Mouse (Mus musculus) heart, adult 11 months (tissue): Measurements from ENCODE around the gene Tm9sf1.

Source experiments
- DNase-seq: peaks from one replicate; pipeline ENCODE4 v3.0.0; 2022

Gene Tm9sf1

DNA sequence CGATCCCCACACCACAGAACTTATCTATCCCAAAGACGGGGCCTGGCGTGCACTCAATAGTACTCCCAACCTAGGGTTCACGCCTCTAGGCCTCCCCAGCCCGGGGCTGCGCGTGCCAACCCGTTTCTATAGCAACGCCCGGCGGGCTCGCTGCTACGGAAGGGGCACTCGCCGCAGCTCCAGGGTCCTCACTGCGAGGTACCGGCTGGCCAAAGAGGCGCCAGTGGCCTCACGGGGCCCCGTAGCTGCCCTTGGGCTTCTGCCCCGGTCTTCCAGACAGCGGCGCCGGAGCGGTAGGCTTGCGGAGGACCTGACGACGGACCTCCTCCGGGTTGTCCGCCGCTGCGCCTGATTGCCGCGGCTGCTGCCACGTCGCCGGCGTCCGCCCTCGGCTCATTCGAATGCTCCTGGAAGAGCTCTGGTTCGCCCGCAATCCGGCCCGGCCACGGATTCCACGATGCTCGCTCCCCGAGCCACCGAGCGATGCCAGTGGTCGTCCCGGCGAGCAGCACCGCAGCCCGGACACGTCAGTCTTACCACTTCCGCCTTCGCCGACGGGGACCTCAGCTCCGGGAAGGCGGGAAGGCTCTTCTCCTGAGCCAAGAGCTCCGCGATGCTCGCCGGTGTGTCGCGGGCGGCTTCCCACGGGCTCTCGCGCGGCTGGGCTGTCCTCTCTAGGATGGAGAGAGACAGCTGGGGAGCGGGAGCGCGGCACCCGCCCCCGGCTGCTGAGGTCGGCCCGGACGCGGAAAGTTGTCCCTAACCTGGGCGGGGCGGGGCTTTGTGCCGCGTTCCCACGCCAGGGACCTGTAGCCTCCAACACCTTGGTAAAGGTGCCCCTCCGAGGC lies at the start of gene Tm9sf1:
Gene Tm9sf1, minus strand, starts transcription at position 747 of the 848 bp plus-strand sequence.
- DNase-seq, result peak; percentile 99

DNA sequence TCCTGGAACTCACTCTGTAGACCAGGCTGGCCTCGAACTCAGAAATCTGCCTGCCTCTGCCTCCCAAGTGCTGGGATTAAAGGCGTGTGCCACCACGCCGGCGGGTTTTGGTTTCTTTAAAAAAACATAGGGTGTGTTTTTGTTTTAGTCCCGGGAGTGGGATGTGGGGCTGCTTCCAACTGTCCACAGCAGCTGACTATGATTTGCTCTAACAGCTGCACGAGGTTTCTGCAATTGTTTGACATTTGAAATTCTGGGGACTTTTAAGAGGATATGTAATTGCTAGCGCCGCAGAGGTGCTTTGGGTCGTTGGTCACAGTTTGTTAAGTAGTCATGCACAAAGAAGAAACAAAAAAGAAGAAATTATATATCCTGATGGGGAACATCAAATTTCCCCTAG lies 45.8 kb upstream of the Tm9sf1 start:
- no peak for DNase-seq

DNA sequence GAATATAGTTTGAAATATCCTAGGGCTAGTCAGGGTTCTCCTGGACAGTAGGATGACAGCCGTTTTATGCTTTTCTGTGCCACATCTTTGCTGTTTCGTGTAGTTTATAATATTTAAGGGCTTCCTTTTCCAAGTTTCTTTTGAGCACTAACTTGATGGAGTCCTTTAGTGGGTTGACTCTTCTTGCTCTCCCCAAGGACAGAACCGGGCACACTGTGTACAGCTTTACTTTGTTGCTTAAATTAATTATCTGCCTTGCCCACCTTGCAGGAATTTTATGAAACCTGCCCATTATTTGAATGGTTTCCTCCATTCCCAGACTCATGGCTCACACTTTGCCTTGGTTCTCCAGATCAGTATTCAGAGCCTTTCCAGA lies 38.5 kb upstream of the Tm9sf1 start:
- DNase-seq, result no peak

DNA sequence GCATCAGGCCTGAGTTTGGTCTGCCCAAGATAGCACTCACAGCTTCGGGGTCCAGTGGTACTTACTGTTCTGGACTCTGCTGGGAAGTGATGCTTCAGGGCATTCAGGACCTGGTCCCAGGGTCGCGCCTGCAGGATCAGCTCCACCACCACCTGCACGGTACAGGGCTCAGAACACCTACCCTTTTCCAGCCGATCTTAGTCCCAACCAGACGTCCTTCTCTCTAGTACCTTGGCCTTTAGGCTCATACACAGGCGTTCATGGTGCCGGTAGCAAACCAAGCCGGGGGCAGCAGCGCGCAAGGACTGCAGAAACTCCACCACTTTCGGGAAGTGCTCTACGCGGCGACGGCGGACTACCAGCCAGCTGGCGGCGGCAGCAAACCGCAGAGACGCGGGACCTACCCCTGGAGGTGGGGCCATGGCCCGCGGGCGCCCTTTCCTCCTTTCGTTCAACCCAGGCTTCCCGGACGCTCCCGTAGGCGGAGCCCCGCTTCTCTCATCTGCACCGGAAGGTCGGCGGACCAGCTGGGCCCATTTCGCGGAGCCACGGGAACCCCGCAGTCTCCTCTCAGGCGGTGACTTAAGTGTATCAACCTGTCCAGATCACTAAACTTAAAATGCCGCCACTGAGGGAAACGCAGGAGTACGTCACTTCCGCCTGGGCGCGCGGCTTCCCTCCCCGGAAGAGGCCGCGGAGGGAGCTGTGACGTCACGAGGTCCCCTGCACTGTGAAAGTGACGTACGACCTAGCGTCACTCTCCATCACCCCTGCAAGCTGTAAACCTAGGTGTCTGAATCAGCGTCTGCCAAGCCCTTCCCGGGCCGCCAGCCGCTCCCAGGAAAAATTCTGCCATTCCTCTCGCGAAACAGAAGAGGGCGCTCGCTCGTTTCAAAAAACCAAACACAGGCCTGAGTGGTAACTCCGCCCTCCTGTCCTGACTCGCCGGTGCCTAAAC lies 37.8 kb upstream of the Tm9sf1 start, which contains the start of gene Tinf2:
Gene Tinf2, minus strand, starts transcription at position 661 of the 958 bp plus-strand sequence.
- peak; percentile 99 for DNase-seq

DNA sequence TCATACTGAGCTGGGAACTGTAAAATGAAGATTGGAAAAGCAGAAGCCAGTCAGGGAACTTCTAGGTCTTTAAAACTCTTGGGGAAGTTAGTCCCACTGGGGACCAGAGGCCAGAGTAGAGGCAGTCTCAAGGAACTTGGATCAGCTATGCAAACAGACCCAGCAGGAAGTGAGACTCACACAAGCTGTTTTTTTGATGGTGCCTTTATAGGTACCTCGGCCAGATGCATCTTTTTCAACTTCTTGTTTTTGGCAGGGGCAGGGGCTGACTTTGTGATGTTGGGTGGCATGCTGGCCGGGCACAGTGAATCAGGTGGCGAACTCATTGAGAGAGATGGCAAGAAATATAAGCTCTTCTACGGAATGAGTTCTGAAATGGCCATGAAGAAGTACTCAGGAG lies 34.0 kb upstream of the Tm9sf1 start:
- DNase-seq, result peak; percentile 89

DNA sequence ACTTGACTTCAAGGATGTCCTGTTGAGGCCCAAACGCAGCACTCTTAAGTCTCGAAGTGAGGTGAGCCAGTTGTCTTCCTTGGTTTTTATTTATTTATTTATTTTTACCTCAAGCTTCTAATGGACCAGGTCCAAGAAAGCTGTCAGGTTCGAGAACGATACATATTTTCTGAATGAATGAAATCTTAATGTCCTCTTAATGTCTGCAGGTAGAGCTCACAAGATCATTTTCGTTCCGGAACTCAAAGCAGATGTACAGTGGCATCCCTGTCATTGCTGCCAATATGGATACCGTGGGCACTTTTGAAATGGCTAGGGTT lies 29.1 kb upstream of the Tm9sf1 start:
- DNase-seq, result no peak

DNA sequence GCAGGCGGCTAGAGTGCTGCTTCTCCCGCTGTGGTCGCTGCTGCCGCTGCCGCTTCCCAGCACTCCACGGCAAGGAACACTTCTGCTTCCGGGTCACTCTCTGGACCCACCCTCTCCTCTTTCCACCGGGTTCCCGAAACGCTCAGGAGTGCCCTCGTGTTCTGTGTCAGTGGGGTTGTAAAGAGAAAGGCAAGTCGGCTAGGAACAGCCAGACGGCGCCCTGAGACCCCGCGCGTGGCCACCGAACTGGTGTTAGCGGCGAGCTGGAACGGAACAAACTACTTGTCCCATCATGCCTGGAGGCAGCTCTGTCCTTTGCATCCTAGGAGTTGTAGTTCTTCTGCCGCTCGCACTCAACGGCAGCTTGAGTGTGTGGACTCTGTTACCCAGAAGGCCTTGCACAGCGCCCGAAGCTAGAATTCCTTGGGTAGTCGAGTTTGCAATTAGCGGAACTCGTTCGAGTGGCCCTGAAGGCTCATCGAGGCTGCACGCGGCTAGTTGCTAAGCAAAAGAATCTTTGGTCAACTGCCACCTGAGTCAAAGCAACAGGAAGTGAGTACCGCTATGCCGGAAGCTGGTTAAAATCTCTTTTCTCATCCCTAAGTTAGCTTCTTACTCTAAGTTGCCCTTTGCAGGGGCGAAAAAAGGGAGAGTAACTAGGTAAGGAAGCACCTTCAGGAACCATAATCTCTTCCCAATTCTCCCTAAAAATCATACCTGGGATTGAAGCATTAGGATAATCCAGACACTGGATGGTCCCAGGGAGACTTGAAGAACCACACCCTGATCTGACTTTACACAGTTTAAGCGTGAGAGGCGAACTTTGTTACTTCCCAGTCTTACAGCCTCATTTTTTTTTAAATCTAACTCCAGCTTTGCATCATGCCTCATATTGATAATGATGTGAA lies 28.5 kb upstream of the Tm9sf1 start, which contains the start of the genes Gmpr2 and Nedd8:
Gene Gmpr2, plus strand, starts transcription at position 109 of the 908 bp plus-strand sequence.
Gene Nedd8, minus strand, starts transcription at position 292 of the 908 bp plus-strand sequence.
- DNase-seq, result peak; percentile 99

DNA sequence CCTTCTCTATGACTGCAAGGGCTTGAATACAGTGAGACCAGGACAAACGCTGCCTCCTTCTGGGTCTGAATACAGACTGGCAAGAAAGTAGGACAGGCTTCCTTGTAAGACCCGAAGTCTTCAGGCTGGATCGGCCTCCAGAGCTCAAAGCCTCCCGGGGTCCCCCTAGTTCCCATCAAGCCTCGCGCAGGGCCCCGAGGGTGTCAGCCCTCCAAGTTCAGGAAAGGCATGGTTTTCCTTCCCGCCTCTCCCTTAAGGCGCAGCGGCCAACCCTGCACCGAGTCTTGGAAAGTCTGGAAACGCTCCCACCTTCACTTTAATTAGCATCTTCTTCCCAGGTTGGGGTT lies 27.9 kb upstream of the Tm9sf1 start:
- no peak for DNase-seq

DNA sequence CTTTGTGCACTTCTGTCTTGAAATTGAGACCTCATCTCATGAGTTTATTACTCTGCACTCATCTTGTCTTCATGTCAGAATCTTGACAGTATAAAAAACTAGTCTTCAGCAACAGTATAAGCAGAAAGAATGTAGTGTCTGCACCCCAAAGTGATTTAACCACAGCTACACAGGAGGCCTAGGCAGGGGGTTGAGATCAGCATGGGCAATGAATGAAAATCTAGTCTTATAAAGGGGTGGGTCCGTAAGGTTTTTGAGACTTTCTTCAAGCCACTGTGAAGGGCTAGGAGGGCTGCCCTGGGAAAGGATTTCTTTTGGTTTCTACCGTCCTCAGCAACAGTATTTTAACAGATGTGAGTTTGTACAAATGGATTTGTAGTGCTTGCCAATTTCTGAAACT lies 17.0 kb upstream of the Tm9sf1 start:
- no peak for DNase-seq

DNA sequence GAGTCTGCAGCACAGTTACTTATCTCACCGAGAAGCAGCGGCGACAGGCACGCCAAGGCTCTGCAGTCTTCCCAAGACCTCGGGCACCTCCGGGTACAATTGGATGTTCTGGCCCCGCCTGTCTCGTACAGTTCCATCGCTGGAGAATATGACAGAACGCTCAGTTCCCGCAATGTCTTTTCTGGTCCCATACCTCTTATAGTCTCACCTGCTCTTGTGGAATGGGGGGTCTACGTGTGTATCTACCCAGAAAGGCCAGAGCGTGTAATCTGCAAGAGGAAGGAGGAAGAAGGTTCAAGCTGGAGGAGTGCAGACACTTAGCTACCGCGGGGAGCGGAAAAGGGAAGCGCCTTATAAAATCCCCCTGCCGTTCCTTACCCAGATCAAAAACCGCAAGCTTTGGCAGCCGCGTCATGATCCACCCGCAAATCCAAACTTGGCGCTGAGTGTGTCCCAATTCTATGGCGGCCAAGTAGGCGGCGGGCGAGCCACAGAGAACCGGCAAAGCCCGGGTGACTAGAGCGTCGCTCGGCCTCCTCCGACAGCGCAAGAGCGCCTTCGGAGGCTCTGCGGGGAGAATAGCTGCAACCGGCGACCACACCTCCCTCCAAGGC lies 16.5 kb upstream of the Tm9sf1 start, which contains the start of gene Mdp1:
Gene Mdp1, minus strand, starts transcription at position 549 of the 614 bp plus-strand sequence.
- DNase-seq, result peak; percentile 97

DNA sequence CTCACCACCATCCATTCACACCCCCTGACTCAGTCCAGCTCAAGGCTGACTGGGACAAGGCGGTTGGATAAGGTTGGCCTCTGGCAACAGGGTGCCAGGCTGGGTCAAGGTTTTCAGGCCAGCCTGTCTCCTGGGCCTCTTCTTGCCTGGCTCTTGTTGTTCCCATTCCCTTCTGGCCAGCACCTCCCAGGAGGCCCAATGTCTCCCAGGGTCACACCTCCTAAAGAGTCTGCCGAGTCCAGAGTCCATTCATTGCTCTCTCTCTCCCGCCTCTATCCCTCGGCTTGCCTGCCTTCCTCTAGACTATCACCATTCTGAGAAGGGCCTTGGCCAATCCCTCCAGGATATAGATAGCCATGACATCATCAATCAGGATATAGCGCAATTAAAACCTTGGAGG lies 14.4 kb upstream of the Tm9sf1 start:
- DNase-seq, result no peak

DNA sequence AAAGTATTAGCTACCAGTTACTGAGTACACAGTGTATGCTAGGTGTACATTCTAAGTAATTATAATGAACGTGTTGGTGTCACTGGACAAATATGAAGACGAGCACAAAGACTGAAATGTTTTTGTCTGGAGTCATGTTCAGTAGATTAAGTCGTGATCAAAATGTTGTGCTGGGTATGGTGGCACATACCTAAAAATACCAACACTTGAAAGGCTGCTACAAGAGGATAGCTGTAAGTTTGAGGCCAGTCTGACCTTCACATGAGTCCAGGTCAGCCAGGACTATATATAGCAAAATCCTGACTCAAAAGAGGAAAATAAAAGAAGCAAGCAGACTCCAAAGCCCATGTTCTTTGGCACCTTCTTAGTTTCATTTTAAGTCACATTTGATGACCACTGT lies 13.3 kb upstream of the Tm9sf1 start:
- DNase-seq, result no peak

DNA sequence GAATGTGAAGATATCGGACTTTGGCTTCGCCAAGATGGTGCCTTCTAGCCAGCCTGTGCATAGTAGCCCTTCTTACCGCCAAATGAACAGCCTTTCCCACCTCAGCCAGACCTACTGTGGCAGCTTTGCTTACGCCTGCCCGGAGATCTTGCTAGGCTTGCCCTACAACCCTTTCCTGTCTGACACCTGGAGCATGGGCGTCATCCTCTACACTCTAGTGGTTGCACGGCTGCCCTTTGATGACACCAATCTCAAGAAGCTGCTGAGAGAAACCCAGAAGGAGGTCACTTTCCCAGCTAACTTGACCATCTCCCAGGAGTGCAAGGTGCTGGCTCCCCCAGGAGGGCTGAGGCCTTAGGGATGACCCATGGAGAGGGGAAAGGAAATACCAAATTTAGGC lies 7.9 kb upstream of the Tm9sf1 start:
- DNase-seq, result no peak

DNA sequence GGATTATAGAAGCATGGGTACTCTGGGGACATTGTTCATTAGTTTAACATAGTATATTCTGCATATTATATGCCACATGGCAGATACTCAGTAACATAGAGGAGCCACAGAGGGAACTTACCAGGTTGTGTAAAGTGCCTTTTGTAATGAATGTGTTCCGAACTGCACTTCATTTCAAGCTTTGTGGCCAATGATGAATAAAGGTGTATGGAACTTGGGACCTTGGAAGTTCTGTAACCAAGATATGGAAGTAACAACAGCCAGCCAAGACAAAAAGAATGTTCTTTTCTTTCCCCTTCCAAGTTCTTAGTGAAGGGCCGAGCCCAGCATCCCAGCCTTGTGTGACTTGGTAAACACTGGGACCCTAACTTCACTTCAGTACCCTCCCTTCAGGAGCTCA lies 6.3 kb upstream of the Tm9sf1 start, which contains the start of gene Tssk4:
Gene Tssk4, plus strand, starts transcription at position 301 of the 400 bp plus-strand sequence.
- DNase-seq, result no peak

DNA sequence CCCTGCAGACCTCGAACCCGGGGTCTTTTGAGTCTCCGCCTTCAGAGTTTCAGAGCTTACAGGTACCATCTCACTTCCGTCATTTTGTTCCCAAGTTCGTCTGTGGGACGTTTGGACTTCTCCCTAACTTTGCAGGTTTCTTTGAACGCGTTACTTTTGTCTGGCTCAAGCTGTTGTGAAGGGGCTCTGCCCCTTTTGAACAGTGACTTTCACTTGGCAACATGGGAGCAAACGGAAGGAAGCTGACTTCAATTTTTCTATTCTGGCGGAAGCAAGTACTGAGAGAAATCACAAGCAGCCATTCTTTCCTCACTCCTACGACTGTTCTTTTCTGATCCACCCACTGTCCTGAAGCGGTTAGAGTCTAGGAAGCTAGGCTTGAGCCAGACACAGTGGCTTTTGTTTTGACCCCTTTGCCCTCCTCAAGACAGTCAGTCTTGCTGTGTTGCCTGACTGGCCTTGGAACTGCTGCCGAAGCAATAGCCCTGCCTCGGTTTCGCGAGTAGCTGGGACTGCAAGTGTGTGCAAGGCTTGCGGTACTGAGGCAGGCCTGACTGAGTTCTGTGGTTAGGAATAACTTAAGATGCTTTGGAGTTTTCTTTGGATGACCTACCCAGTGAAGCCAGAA lies 769 bp upstream of the Tm9sf1 start:
- peak; percentile 89 for DNase-seq

DNA sequence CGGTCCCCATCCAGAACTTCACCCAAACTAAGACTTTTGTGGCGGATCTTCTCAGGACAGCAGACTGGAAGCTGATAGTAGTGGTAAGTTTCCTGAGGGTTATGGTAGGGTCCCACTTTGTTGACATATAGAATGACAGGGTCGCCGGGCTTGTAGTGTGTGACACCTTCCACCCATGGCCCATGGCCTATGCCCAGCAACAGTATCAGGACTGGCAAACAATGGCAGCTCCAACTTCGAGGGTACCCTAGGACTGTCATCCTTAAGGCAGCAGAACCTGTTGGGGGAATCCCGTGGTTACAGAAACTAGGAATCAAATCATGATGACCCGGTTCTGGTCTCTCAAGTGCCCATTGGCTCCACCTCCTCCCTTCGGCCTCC lies 937 bp downstream of the Tm9sf1 start:
- no peak for DNase-seq

DNA sequence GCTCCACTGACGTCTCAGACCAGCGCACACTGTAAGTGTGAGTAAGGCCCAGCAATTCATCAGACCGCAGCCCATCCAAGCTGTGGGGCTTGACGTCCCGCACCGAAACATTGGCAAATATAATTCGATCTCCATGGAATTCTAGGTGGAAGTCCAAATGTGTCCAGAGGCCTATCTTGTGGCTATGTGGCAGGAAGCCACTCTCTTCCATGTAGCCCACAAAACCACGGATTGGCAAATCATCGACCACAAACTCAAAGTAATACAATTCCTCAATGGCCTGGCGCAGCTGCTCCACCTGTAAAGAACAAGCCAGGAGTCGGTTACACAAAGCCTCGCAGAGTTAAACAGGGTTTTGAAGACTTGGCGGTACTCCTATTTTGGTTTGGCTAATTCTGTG lies 2.3 kb downstream of the Tm9sf1 start:
- no peak for DNase-seq

DNA sequence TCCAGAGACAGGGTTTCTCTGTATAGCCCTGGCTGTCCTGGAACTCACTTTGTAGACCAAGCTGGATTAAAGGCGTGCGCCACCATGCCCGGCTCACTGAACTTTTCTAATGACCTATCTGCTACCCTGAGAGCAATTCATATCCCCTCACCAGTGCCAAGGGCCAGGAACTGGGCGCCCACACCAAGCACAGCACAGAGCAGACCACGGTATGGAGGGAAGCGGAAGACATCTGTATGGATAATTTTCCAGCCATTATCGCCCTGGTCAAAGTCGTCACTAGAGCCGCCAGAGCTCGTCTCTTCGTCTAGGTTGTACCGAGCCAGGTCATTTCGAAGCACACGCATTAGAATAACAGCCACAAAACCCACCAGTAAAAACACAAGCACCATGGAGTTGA lies 2.8 kb downstream of the Tm9sf1 start:
- DNase-seq, result peak; percentile 91

DNA sequence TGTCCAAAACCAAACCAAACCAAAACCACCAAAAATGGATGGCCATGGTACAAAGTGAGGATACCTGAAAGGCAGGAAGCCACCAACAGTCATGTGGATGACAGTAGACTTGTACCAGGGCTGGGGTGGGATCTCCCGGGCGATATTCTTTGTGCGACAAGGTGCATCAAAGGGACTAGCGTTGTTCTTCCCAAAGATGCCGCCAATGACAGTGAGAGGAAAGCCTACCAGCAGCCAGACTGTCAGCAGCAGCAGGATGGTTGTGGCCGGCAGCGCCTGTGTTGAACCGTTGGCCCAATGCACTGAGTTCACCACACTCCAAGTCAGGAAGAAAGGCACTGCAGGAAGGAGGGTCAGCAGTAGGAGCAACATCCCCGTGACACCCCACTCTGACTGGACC lies 5.8 kb downstream of the Tm9sf1 start, which contains the start of gene Gm49378:
Gene Gm49378, minus strand, starts transcription at position 101 of the 400 bp plus-strand sequence.
- no peak for DNase-seq

DNA sequence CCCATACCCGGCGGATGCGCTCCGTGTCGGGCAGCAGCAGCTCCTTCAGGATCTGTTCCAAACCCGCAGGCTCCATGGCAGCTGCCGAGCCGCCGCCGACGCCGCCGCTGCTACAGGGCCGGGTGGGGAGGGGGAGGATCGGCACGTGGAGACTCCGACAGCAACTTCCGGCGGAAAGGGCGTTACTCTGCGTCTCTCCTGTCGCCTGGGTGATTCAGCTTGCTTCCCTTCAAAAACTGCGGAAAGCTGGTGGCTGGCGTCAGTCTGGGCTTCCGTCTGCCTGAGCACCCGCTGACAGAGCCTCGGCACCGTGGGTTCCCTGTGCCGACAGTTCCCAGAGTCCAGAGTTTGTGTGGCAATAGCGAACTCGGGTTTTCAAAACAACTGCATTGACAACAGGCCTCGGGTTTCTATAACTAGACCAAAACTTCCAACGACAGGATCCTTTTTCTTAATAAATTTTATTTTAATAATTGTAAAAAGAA lies 8.0 kb downstream of the Tm9sf1 start, which contains the start of gene Ipo4:
Gene Ipo4, minus strand, starts transcription at position 435 of the 485 bp plus-strand sequence.
- DNase-seq, result peak; percentile 99

DNA sequence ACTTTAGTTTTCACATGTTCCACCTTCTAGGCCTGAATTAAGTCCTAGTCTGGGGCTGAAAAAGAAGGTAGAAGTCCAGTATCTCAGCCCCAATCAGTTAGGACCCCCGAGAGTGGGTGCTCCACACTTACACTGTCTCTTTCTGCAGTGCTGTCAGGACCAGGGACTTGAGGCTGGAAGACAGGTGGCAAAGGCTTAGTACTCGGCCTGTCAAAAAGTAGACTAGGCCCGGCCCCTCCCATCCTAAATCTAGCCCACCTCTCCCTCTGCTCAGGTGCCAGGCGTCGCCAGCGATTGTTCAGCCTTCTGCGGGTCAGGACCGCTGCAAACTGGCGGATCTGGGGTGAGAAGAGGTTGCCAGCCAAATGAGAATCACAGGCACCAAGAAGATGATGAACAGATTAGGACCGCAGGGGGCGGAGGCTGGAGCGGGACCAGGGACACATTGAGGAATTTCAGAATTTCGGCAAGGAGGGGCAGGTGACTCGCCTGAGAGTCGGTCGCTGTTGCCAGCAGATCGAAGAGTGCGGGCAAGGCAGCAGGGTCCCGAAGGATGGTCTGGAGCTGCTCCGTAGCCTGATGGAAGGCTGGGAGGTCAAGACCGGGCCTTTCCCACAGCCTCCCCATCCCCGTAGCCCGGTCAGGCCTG lies 8.6 kb downstream of the Tm9sf1 start:
- DNase-seq, result peak; percentile 96
